Mouse (Mus musculus) myocyte (in vitro differentiated cells): Measurements from ENCODE around the gene Tex14. TPM values are rescaled to one million over a fixed set of nuclear protein-coding genes. Genes with fewer than 3 reads are reported as not detected.
A peak's percentile ranks its signal among the peaks of the same experiment; 100 is the strongest.
"Not testable (repeated sequence)": the region's sequence is repeated elsewhere in the genome, so short reads cannot be mapped to it uniquely, and the experiment has no call there.

Experiments
- H3K27me3 ChIP-seq: one replicate; pipeline ENCODE4 v1.6.1; 2011; ENCODE audit not compliant: control insufficient read depth, insufficient read depth, insufficient read length
- H3K36me3 ChIP-seq: one replicate; pipeline ENCODE4 v1.6.1; 2011; ENCODE audit not compliant: control insufficient read depth, insufficient read depth
- H3K4me2 ChIP-seq: one replicate; pipeline ENCODE4 v1.6.1; 2011; ENCODE audit warnings: low read depth, control low read depth
- H3K4me3 ChIP-seq: one replicate; pipeline ENCODE4 v1.5.1; 2011; ENCODE audit warnings: mild to moderate bottlenecking, control low read depth, moderate library complexity
- H3K79me2 ChIP-seq: one replicate; pipeline ENCODE4 v1.6.1; 2011; ENCODE audit not compliant: control insufficient read depth, insufficient read depth
- H3ac ChIP-seq: one replicate; pipeline ENCODE4 v1.6.1; 2011; ENCODE audit not compliant: control insufficient read depth, insufficient read length
- CEBPB ChIP-seq: IDR thresholded peaks from 2 replicates; pipeline ENCODE4 v1.6.1; 2011; ENCODE audit warnings: mild to moderate bottlenecking, moderate library complexity; ENCODE audit not compliant: poor library complexity, insufficient read depth, severe bottlenecking
- E2F4 ChIP-seq: IDR thresholded peaks from one replicate; pipeline ENCODE4 v1.6.1; 2011; ENCODE audit warnings: mild to moderate bottlenecking, control low read depth, moderate library complexity; ENCODE audit not compliant: insufficient read depth
- MAX ChIP-seq: IDR thresholded peaks from one replicate; pipeline ENCODE4 v1.6.1; 2011; ENCODE audit warnings: low read depth, mild to moderate bottlenecking, control low read depth
- MYOG ChIP-seq, 3 experiments: IDR thresholded peaks; one replicate each; pipeline ENCODE4 v1.6.1; 2011; ENCODE audit warnings: control low read depth in 2 of 3, low read depth in 2 of 3, mild to moderate bottlenecking in 2 of 3; ENCODE audit not compliant: insufficient read length in 2 of 3, control insufficient read depth in 1 of 3, insufficient read depth in 1 of 3
- POLR2A ChIP-seq: IDR thresholded peaks from one replicate; pipeline ENCODE4 v1.6.1; 2011; ENCODE audit warnings: low read depth, mild to moderate bottlenecking, control low read depth, moderate library complexity; ENCODE audit not compliant: insufficient read length
- POLR2AphosphoS2 ChIP-seq: IDR thresholded peaks from one replicate; pipeline ENCODE4 v1.6.1; 2011; ENCODE audit warnings: low read depth, control low read depth; ENCODE audit not compliant: insufficient read length
- REST ChIP-seq: IDR thresholded peaks from one replicate; pipeline ENCODE4 v1.6.1; 2011; ENCODE audit warnings: mild to moderate bottlenecking, control low read depth, moderate library complexity; ENCODE audit not compliant: insufficient read depth, insufficient read length
- TCF12 ChIP-seq: IDR thresholded peaks from one replicate; pipeline ENCODE4 v1.6.1; 2011; ENCODE audit warnings: mild to moderate bottlenecking, control low read depth; ENCODE audit not compliant: poor library complexity, insufficient read depth, severe bottlenecking
- TCF3 ChIP-seq: IDR thresholded peaks from one replicate; pipeline ENCODE4 v1.6.1; 2011; ENCODE audit warnings: low read depth, control low read depth; ENCODE audit not compliant: insufficient read length
- polyA plus RNA-seq: library from polyadenylated mRNA; unstranded; fragments of >200 nt; fragmentation: generic; extraction: Trizol; gene quantifications from one replicate; pipeline ENCODE4 v1.2.1, GENCODE M21; 2012; ENCODE audit warnings: missing spikeins

Gene Tex14
- polyA plus RNA-seq, 1 experiment = 0.13 TPM

- H3K4me3 ChIP-seq = peak overlapping the region; percentile 11
- not testable (repeated sequence) for H3K79me2 ChIP-seq, H3K36me3 ChIP-seq, H3ac ChIP-seq, H3K27me3 ChIP-seq
- peak; percentile 91 for TF ChIP-seq CEBPB
- peak; percentile 99 for TF ChIP-seq POLR2AphosphoS2
- peak; percentile 96 for TF ChIP-seq POLR2A
- peak overlapping the region; percentile 86 for H3K4me2 ChIP-seq
Measured at GRCm38 (mm10) chr11:87426450-87427250, 21.8 kb downstream of the Tex14 start.

DNA sequence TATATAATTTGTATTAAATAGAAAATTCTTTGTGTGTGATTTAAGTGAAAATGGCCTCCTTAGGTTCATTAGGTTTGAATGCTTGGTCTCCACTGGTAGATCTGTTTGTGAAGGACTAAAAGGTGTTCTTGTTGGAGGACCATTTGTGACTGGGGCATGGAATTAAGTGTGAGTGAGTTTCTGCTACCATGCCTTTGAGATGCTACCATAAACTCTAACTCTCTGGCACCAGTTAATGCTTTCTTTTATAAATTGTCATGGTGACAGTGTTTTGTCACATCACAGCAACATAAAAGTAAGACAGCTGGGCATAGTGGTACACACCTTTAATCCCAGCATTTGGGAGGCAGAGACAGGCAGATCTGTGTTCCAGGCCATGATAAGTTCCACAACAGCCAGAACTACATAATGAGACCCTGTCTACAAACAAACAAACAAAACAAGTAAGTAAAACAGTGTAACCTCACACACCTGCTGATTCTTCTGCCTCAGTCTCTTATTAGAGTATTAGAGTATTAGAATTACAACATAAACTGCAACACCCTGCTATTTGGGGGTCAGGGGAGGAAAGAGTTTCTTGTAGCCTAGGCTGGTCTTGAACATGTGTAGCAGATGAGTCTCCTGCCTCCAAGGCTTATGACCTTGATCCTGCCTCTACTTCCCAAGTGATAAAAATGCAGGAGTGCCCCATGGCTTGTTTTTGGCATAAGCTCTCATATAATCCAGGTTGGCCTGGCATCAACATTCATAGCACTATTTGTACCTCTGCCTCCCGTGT lies 22.6 kb downstream of the Tex14 start:
- no peak overlapping the region for H3ac ChIP-seq
- no peaks in the 10 kb centered on the region for H3K27me3 ChIP-seq
- H3K36me3 ChIP-seq = no peaks in the 10 kb centered on the region
- no peak overlapping the region for H3K4me3 ChIP-seq
- no peak overlapping the region for H3K4me2 ChIP-seq
- no peak for TF ChIP-seq TCF3
- TF ChIP-seq MYOG (IDR thresholded peaks at IDR 0.05; ENCODE audit: control insufficient read depth in 1 of 3, insufficient read depth in 1 of 3, insufficient read length in 2 of 3, low read depth in 2 of 3) = no peak
- no peak for TF ChIP-seq REST
- no peaks in the 10 kb centered on the region for H3K79me2 ChIP-seq

DNA sequence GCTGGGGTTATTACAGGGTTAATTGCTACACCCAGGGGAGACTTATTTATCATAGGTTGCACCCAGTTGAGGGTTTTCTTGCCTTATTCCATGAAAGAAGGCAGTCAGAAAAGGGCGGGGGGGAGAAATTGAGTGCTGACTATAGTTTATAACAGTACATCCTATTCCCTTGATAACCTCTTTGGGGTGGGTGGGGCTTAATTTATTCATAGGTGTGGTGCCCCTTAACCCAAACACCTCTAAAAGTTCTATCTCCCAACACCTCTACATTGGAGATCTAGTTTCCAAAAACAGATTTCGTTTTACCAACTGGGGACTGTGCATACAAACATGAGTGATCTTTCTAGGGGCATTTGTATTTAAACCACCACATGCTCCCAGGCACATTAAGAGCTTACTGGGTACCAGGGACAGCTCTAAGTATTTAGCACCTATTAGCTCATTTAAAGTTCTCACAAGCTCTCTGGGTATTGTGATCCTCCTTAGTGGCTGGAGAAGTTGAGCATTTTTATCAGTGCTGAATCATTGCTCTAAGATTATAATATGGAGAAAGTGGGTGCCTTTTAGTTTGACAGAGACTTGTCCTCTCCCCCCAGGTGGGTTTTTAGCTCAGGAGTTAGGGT lies 23.3 kb downstream of the Tex14 start:
- Histone ChIP-seq H3K4me3 (no peak overlapping the region), H3ac (no peak overlapping the region), H3K79me2 (no peaks in the 10 kb centered on the region), H3K4me2 (no peak overlapping the region), H3K36me3 (no peaks in the 10 kb centered on the region), H3K27me3 (no peaks in the 10 kb centered on the region)
- no peak for TF ChIP-seq TCF12

- Histone ChIP-seq H3K79me2 (no peaks in the 10 kb centered on the region), H3K27me3 (no peaks in the 10 kb centered on the region), H3K4me2 (no peak overlapping the region), H3ac (no peak overlapping the region), H3K36me3 (no peaks in the 10 kb centered on the region), H3K4me3 (no peak overlapping the region)
- TF ChIP-seq MAX (no peak), TCF12 (no peak), CEBPB (peak; percentile 63; the same call in 1 of the 2 replicates)
Measured at GRCm38 (mm10) chr11:87429363-87429762, 24.5 kb downstream of the Tex14 start.

DNA sequence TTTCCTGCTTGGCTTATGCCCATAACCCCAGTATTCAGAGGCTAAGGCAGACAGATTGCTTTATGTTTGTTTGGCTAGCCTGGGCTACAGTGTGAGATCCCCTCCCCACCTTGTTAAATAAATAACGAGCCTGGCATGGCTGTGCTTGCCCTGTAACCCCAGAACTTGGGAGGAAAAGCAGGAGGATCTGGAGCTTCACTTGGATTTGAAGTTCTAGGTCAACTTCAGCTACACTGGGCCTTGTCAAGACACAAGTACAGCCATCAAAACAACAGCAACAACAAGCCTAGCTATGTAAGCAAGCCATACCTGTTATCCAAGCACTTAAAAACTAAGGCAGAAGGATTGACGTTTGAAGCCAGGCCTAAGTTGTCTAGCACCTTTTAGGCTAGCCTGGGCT lies 25.5 kb downstream of the Tex14 start:
- H3K4me2 ChIP-seq = no peak overlapping the region
- H3ac ChIP-seq = no peak overlapping the region
- no peaks in the 10 kb centered on the region for H3K36me3 ChIP-seq
- H3K79me2 ChIP-seq = no peaks in the 10 kb centered on the region
- H3K4me3 ChIP-seq = no peak overlapping the region
- TF ChIP-seq E2F4 (no peak), POLR2AphosphoS2 (no peak), CEBPB (no peak), TCF3 (no peak)
- H3K27me3 ChIP-seq = no peaks in the 10 kb centered on the region

- not testable (repeated sequence) for H3K4me3 ChIP-seq, H3K36me3 ChIP-seq, H3K79me2 ChIP-seq, H3ac ChIP-seq, H3K4me2 ChIP-seq, H3K27me3 ChIP-seq
Measured at GRCm38 (mm10) chr11:87431813-87432212, 26.9 kb downstream of the Tex14 start.
